Mouse (Mus musculus): ENCODE measurements around the gene Snx30. TPM values are rescaled to one million over a fixed set of nuclear protein-coding genes. Genes with fewer than 3 reads are reported as not detected.

Snx30 gene
- total RNA-seq, 2 experiments from 2014 or later: 35.8 to 37.8 TPM

DNA sequence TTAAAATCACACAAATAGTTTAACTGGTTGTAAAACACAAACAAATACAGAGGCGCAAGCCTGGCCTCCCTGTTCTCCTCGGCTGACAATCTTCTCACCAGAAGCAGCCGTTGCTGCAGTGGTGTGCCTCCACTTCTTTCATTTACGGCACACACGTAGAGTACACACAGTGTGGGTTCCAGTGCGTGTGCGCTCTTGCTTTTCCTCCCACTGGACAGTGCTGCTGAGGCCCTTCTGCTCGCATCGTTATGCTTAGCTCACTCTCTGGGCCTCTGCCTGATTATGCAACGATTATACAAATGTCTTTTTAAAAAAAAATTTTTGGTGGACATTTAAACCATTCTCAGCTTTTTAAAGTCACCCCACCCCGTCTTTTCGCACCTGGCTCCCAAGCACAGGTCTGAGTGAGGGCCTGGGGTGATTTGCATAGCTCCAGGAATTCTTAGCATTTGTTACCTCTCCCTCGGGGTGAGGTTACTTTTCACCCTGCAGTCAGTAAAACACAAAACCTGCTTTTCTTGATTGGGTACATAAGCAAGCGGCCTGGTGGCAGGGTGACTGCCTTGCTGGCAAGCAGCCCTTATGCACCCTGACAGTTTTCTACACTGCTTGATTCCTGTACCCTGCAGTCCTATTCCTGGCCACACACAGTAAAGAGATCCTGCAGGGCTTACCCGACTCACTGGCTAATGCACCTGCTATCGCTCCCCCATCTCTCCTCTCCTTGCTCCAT is 54.2 kb downstream of the Snx30 start:
- intact Hi-C loops (cut with DNase I): loop anchor here (10.0 kb wide), 2 partner anchors 235 to 485 kb away; partner anchors contain the start of gene E130308A19Rik
- DNase-seq (ENCODE audit: low spot score in 2 of 2): no peak

DNA sequence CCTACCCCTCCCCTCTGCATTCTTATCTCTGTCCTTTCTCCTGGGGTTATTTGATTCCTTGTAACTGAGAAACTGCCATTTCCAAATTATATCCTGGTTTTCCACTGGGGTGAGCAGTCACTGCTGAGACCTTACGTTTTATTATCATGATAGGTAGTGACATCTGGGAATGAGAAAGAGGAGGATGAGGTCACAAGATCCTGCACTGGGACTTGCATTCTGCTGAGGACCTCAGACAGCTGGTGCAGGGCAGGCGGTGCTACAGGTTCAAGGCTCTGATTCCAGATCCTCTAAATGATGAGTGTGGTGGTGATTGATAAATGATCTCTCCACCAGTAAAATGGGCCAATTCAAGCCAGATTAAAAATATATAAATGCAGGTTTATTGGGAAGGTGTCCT is 54.8 kb downstream of the Snx30 start:
- no peak for DNase-seq (ENCODE audit: low spot score in 2 of 2)
- intact Hi-C loops (cut with DNase I): loop anchor here (10.0 kb wide), 2 partner anchors 236 to 486 kb away; partner anchors contain the start of gene E130308A19Rik

DNA sequence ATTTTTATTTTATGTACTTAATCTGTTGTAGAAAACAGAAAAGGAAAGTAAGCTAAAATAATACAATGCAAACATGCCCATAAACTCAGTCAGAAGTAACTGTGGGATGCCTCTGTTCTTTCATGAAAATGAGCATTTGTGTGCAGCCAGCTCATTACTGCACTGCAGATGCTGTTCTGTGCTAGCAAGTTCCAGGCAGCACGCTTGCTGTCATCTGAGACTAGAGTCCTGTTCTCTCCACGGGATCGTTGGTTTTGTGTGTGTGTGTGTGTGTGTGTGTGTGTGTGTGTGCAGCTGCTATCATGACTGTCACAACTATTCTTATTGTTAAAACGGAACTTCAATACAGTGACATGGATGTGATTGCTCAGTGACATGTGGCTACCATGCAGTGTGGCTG is 56.2 kb downstream of the Snx30 start:
- intact Hi-C loops (cut with DNase I): loop anchor here (10.0 kb wide), 2 partner anchors 237 to 487 kb away; partner anchors contain the start of gene E130308A19Rik
- DNase-seq (ENCODE audit: low spot score in 2 of 2): no peak

DNA sequence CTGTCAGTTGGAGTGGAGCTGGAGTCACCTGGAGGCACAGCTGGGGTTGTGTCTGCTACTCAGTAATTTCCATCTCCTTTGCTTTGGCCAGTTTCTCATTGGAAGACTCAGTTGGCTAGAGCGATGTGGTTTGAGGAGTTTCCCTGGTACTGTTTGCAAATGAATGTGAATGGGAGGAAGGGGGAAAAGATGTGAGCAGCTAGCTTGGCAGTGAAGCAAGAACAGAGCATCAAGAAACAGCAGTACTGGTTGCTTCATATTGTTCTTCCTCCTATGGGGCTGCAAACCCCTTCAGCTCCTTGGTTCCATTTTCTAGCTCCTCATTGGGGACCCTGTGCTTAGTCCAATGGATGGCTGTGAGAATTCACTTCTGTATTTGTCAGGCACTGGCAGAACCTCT is 56.7 kb downstream of the Snx30 start:
- intact Hi-C loops (cut with DNase I): loop anchor here (10.0 kb wide), 2 partner anchors 238 to 488 kb away; partner anchors contain the start of gene E130308A19Rik
- DNase-seq (ENCODE audit: low spot score in 2 of 2): no peak

DNA sequence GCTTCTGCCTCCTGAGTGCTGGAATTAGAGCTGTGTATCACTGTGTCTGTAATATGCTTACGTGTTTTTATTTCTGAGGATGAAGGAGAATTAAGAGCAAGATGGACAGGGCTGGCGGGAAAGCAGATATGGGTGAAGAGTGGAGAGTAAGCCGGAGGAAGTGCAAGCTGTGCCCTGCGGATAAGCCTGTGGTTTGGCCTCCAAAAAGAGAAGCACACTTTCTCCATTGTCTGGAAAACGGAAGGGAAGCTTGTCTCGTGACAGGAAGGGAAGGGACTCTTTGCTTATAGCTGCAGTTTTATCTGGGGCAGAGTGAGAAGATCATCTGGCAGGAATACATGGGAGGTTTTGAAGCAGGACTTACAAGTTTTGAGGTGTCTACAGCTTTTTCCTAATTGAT is 58.2 kb downstream of the Snx30 start:
- intact Hi-C loops (cut with DNase I): loop anchor here (10.0 kb wide), 2 partner anchors 239 to 489 kb away; partner anchors contain the start of gene E130308A19Rik
- DNase-seq (ENCODE audit: low spot score in 2 of 2): no peak

DNA sequence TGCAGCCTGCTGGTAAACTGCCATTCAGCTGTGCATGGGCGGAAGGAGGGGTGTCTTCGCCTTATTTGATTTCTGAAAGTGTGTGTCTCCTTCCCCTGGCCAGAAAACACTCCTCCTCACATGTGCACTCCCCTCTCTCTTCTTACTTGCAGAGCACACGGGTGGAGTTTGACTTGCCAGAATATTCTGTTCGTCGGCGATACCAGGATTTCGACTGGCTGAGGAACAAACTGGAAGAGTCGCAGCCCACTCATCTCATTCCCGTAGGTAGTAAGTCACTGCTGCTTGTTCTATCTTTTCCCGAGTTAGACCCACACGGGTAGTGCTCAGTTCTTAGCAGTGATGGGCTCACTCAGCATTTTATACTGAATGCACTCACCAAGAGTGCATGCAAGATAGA is 62.4 kb downstream of the Snx30 start:
- peak in 1 of 2 experiments; percentile 88 for DNase-seq (ENCODE audit: low spot score in 2 of 2)
- intact Hi-C loops (cut with DNase I): loop anchor here (10.0 kb wide), 2 partner anchors 243 to 493 kb away; partner anchors contain the start of gene E130308A19Rik

DNA sequence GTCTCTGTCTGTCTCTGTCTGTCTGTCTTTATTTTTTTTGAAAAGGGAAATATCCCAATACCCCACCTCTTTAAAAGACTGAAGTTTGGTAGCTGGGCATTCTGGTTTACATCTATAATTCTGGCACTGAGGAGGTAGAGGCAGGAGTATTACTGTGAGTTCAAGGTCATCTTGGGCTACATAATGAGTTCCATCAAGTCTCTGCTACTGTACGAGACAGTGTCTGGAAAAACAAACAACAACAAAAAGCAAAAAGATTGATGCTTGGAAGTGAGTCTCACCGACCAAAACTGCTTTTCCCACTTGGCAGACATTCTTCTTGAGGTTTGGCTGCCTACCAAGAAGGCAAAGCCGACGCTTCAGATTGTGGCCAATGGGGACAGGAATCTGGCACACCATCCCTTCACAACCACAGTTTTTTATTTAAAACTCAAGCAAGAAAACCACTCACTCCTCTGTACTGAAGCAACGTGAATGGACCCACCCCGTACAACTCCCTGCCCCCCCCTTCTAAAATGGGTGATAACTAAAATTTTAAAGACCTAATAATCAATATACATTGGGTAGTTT is 63.9 kb downstream of the Snx30 start:
- DNase-seq (ENCODE audit: low spot score in 2 of 2): peak in 1 of 2 experiments; percentile 68

DNA sequence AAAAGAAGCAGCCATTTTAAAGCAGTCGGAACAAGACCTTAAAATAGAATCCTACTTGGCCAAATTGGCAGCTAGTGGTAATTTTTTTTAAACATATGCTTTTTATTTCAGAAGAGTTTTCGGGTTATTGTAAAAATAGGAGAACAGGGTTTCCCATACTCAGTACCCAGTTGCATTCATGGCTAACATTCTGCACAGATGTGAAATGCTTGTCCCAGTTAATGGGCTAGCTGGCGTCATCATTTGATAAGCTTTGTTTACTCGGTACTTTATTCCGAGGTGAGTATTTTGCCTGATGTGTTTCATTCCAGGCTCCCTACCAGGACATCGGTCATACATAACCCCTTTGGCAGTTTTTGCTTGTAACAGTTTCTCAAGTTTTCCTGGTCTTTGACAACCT is 64.8 kb downstream of the Snx30 start:
- intact Hi-C loops (cut with DNase I): loop anchor here (2.0 kb wide), 1 partner anchor 18 kb away; no protein-coding TSS in a partner anchor
- DNase-seq (ENCODE audit: low spot score in 2 of 2): no peak

More for the DNA sequence above, 63.9 kb downstream of the Snx30 start:
- intact Hi-C loops (cut with DNase I): loop anchor here (2.0 to 10.0 kb wide), 3 partner anchors 17 to 495 kb away; partner anchors contain the start of gene E130308A19Rik

DNA sequence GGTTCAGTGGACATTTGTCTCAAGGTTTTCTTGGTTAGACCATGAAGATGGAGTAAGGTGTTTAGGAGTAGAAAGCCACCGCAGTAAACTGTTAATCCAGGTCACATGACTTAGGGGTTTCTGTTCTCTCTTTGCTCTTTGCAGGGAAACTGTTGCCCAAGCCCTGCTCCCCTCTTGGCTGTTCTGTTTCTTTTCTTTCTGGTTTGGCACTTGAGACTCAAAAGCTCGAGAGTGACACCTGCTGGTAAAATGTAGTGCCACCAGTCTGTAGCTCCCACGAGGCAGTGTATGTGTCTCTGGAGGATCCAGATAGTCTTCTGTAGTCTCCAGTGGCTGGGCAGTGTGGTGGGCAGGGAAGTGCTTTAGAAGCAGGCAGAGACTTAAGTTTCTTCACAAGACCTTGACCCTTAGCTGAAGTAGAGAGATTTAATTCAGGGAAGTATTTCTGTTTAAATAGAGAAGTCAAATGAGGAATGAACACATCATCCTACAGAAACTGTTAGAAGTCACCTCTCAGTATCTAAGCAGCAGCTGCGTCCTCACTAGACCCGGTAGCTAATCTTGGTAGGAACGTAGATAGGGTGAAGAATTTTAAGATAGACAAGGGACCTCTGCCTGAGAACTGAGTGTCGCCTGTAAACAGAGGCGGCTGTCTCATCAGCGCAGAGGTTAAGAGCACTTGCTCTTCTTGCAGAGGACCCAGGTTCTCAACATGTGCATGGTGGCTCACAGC is 65.4 kb downstream of the Snx30 start:
- intact Hi-C loops (cut with DNase I): loop anchor here (1.0 to 2.0 kb wide), 2 partner anchors 18 to 85 kb away; no protein-coding TSS in a partner anchor
- DNase-seq (ENCODE audit: low spot score in 2 of 2): peak; percentile 86 to 91

DNA sequence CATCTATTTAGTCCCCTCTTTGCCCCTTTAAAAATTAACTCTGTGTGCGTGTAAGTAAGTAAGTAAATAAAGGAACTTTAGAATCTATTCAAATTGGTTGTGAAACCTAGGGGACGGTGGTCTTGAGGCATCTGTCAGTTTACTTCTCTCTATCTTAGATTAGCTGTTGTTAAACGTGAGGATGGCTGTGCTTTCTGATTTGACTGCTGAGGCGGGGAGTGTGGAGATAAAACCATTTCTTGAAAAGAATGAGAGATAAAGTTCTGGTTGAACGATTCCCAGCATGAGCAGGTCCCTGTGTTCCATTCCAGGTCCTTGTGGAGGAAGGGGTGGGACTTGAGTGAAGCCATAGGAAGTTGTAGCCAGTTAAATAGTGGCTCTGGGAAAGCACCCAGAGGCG is 67.6 kb downstream of the Snx30 start:
- no peak for DNase-seq (ENCODE audit: low spot score in 2 of 2)
- intact Hi-C loops (cut with DNase I): no loop called here

DNA sequence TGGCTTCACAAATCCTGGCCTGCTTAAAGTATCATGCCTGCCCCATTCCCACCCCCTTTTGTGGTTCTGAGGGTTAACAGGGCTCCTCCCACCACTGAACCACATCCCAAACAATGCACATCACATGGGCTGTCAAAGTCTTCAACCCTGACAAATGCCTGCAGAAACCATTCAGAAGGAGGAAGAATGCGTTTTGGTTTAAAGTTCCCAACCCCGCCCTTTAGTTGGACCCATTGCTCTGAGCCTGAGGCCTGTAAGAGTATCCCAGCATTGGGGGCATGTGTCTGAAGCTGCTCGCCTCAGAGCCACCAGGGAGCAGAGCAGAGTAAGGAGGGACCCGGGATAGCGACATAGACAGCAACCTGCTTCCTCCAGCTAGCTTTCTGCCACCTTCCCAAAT is 68.2 kb downstream of the Snx30 start:
- DNase-seq (ENCODE audit: low spot score in 2 of 2): no peak
- intact Hi-C loops (cut with DNase I): no loop called here

DNA sequence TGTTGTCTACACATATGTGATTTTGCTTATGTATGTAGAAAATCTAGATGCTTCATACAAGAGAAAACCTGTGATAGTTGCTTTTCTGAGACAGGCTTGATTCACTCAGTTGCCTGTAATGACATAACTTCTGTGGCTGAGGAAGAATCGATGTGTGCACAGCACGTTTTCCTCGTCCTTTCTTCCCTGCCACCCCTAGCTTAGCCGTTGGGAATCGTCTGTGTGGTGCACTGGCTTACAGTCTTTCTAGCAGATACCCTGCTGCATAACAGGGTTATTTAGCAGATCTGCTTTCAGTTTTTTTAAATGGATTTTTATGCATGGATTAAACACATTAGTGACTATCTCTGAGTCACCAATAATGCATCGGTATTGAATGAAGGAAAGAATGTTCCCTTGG is 70.9 kb downstream of the Snx30 start:
- DNase-seq (ENCODE audit: low spot score in 2 of 2): no peak
- intact Hi-C loops (cut with DNase I): no loop called here

DNA sequence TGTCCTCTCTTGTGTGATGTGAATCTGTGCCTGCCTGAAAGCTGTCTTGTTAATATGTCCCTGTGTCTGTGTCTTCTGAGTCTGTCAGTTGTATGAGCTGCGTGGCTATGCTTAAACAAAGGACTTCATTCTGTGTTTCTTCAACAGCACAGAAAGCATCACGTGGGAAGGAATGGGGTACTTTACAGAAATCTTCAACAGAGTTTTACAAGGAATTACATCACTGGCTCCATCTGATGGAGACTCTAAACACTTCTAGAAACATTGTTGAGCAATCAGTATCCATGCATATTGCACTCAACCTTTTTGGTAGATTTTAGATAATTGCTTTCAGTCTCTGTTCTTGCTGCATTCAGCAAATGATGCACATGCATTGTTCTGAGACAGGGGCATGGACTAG is 71.4 kb downstream of the Snx30 start:
- DNase-seq (ENCODE audit: low spot score in 2 of 2): no peak
- intact Hi-C loops (cut with DNase I): no loop called here

DNA sequence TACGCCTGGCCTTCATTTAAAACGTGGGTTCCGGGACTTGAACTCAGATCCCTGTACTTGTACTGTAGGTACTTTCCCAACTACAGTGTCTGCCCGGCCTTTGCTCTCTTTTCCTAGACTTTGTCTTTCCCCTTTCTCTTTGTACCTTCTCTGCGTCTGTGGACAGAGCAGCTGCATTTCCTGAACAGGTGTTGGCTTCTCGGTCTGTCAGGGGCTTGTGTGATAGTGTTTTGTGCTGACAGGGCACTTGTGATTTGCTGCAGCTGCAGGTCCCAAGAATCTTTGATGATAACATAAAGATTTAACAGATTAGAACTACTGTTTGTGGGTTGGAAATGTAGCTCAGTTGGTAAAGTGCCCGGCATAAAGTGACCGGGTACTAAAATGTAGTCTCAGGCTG is 73.0 kb downstream of the Snx30 start:
- no peak for DNase-seq (ENCODE audit: low spot score in 2 of 2)
- intact Hi-C loops (cut with DNase I): no loop called here

DNA sequence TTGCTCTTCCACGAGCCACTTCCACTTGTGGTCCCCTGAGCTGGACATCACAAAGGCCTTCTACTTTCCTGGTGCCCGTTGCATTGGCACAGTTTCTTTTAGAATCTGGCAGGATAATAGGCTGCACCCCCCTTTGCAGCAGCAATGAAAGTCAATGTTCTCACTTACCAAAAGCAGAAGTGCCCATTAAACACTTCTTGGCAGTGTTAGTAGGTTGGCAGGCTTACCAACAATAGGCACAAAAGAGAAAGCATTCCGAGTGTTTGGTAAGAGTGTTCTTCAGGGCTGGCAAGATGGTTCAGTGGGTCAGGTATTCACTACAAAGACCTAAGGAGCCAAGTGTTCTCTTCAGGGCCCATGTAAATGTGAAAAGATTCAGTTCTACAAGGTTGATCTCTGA is 73.8 kb downstream of the Snx30 start:
- DNase-seq (ENCODE audit: low spot score in 2 of 2): no peak
- intact Hi-C loops (cut with DNase I): no loop called here

DNA sequence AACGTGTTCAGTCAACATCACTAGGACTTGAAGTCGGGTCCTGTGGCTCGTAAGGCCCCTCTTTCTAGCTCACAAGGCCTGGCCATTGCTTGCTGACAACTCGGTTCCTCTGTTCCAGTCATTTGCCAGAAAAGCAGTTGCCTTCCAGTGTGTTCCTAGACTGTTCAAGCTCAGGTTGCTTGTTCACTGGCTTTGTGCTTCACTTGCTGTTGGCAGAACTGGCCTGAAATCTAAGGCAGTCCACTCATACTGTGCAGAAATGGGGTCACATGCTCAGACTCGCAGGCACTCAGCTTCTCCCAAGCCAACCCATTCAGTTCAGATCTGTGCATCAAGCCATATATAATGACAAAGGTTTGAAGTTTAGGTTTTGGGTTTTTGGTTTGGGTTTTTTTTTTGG is 75.1 kb downstream of the Snx30 start:
- DNase-seq (ENCODE audit: low spot score in 2 of 2): no peak
- intact Hi-C loops (cut with DNase I): no loop called here

DNA sequence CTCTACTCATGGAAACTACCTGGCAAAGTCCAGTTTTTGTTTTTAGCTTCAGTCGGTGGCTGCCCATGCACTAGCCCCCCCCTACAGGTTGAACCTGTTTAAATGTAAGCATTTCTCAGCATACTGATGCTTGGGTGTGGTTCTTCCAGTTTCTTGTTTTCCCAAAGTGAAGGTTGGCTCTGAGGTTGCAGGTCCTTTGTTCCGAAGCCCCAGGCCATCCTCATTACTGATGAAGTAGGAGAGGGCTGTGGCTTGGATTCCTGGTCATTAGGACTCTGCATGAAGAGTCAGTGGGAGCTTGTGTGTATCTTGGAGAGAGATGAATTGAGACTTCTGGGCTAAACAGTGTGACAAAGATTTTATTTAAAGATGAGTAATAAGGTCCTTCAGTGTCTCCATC is 75.6 kb downstream of the Snx30 start:
- no peak for DNase-seq (ENCODE audit: low spot score in 2 of 2)
- intact Hi-C loops (cut with DNase I): no loop called here

DNA sequence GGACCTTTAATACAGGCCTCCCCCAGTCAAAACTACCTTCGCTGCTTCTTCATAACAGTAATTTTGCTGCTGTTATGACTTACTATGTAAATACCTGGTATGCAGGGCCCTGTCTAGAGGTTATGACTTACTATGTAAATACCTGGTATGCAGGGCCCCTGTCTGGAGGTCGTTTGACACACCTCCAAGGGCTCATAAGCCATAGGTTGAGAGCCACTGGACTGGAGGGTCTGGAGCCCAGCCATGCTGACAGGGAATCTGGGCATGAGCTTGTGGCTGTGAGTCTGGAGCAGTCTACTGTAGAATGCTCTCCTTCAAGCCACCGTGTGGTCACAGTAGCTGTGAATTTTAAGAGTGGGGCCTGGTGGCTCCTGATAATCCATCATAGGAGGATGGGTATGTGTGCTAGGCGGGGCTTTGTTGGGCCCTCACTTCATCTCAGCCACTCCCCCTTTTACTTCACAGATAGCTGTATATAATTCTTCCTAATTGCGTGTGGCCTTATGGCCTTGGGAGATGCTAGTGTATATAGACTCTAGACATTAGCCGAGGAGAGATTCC is 78.6 kb downstream of the Snx30 start:
- no peak for DNase-seq (ENCODE audit: low spot score in 2 of 2)
- intact Hi-C loops (cut with DNase I): no loop called here

DNA sequence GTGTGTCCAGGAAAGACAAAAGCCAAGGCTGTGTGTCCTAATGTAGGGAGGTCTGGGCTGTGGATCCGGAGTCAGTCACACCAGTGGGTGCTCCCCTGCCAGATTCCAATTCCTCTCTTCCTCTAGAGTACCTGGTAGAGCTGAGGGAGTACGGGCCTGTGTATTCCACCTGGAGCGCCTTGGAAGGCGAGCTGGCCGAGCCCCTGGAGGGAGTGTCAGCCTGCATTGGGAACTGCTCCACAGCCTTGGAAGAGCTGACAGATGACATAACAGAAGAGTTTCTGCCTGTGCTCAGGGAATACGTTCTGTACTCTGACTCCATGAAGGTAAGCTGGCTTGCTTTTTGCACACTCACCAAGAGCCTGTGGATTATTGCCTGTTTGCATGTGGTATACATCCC is 80.6 kb downstream of the Snx30 start:
- intact Hi-C loops (cut with DNase I): no loop called here
- DNase-seq (ENCODE audit: low spot score in 2 of 2): no peak

DNA sequence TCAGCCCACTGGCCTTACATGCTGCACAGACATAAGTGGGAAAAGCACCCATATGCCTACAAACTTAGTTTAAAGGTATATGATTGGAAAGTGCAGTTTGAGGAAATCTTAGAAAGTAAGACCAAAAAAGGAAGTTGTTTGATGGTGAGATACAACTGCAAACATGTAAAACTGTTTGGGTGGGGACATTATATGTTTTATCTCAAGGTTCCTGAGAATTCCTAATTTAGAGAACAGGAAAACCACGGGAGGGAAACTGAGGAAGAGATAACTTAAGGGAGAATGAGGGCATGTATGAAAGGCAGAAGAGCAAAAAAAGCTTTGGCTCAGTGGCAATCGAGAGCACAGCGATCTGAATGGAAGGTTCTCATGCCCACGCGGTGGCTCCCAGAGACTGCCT is 81.4 kb downstream of the Snx30 start:
- no peak for DNase-seq (ENCODE audit: low spot score in 2 of 2)
- intact Hi-C loops (cut with DNase I): no loop called here
